ENCODE assay signal across 15 mouse cellular contexts in genomic region chr15:78305341-78305933, GRCm38 (mm10). TPM values are rescaled to one million over a fixed set of nuclear protein-coding genes. Genes with fewer than 3 reads are reported as not detected.
A peak's percentile ranks its signal among the peaks of the same experiment; 100 is the strongest.
DNase-seq lines count a peak whose midpoint lies in the region; ATAC-seq and TF ChIP-seq lines count a peak whose summit lies in the region.
"Had no signal": no experiment of that assay in that cellular context is flagged by ENCODE, and none has a peak within 500 bp of the region (broad histone marks: within the 10 kb centered on the region; RNA-seq: fewer than 3 reads in every experiment).

Gene Csf2rb2, minus strand, starts transcription at chr15:78305721.

- H3K4me1 ChIP-seq in lung, adult 2 months (ENCODE audit: control insufficient read depth, insufficient read depth, low read length), result no peaks in the 10 kb centered on the region
- H3K4me1 ChIP-seq in bone marrow, adult 2 months (ENCODE audit: control insufficient read depth, insufficient read depth, low read length), result peaks cover 5% of the 10 kb centered on the region; the same call in 1 of the 2 replicates
- H3K4me1 ChIP-seq in liver, embryonic 13.5 days (replicated peaks), result 0 out of 2 replicates have a peak, but pooled peaks cover 3% of the 10 kb centered on the region
- no peaks in the 10 kb centered on the region for H3K4me1 ChIP-seq in midbrain, embryonic 11.5 days (ENCODE audit: control insufficient read depth, insufficient read depth, low read length)
- H3K4me1 ChIP-seq: hindbrain, embryonic 15.5 days; neural tube, embryonic 15.5 days had no signal

- peaks cover 17% of the 10 kb centered on the region for H3K27me3 ChIP-seq in liver, embryonic 13.5 days
- H3K27me3 ChIP-seq in midbrain, embryonic 11.5 days (ENCODE audit: control insufficient read depth, insufficient read depth, low read length), result no peaks in the 10 kb centered on the region
- H3K27me3 ChIP-seq: heart, embryonic 15.5 days; hindbrain, embryonic 15.5 days; neural tube, embryonic 15.5 days had no signal

- peak within 1 kb of the TSS; percentile 79 for H3K27ac ChIP-seq in bone marrow, adult 2 months (ENCODE audit: control insufficient read depth, insufficient read depth, low read depth, low read length, poor library complexity)
- H3K27ac ChIP-seq in liver, embryonic 13.5 days, result no peak within 1 kb of the TSS
- H3K27ac ChIP-seq in midbrain, embryonic 11.5 days (ENCODE audit: low read depth, low read length), result no peak within 1 kb of the TSS
- H3K27ac ChIP-seq: heart, embryonic 15.5 days; hindbrain, embryonic 15.5 days; neural tube, embryonic 15.5 days had no signal

- no peak for TF ChIP-seq POLR2A in lung, adult 2 months (IDR thresholded peaks at IDR 0.05; ENCODE audit: borderline replicate concordance, extremely low read depth, low read depth, low read length)
- TF ChIP-seq POLR2A in bone marrow, adult 2 months (IDR thresholded peaks at IDR 0.05; ENCODE audit: borderline replicate concordance, control insufficient read depth, low read depth, low read length), result no peak

- no peak within 1 kb of the TSS for H3K9ac ChIP-seq in liver, embryonic 13.5 days
- no peak within 1 kb of the TSS for H3K9ac ChIP-seq in midbrain, embryonic 11.5 days (ENCODE audit: low read length)
- H3K9ac ChIP-seq: heart, embryonic 15.5 days; hindbrain, embryonic 15.5 days; lung, embryonic 14.5 days; neural tube, embryonic 15.5 days had no signal

- WGBS in lung, adult 2 months, result 50% methylated on average over 10 of the region's 10 CpGs
- 16% methylated on average over 10 of the region's 10 CpGs for WGBS in bone marrow, adult 2 months
- 33% methylated on average over 10 of the region's 10 CpGs for WGBS in liver, embryonic 13.5 days (ENCODE audit: insufficient replicate concordance)
- 81% methylated on average over 10 of the region's 10 CpGs for WGBS in midbrain, embryonic 11.5 days

- peak within 1 kb of the TSS; percentile 16 for H3K4me3 ChIP-seq in lung, adult 2 months (replicated peaks; ENCODE audit: extremely low read depth, low read depth, low read length)
- H3K4me3 ChIP-seq in bone marrow, adult 2 months (replicated peaks; ENCODE audit: control insufficient read depth, low read depth, low read length), result peak within 1 kb of the TSS; percentile 68
- peak within 1 kb of the TSS; percentile 14; the same call in 1 of the 2 replicates for H3K4me3 ChIP-seq in liver, embryonic 13.5 days (replicated peaks)
- no peak within 1 kb of the TSS for H3K4me3 ChIP-seq in midbrain, embryonic 11.5 days (ENCODE audit: low read depth, low read length)
- H3K4me3 ChIP-seq: heart, embryonic 15.5 days; hindbrain, embryonic 15.5 days; neural tube, embryonic 15.5 days had no signal

- no peaks in the 10 kb centered on the region for H3K9me3 ChIP-seq in liver, embryonic 13.5 days (replicated peaks)
- no peaks in the 10 kb centered on the region for H3K9me3 ChIP-seq in midbrain, embryonic 11.5 days (ENCODE audit: control insufficient read depth, low read length)
- H3K9me3 ChIP-seq: heart, embryonic 15.5 days; hindbrain, embryonic 15.5 days; neural tube, embryonic 15.5 days had no signal

- DNase-seq in lung, adult 2 months, result no peak
- DNase-seq in lung, postnatal 14 days, result no peak
- DNase-seq in liver, embryonic 13.5 days, result no peak
- no peak for DNase-seq in midbrain, embryonic 11.5 days (ENCODE audit: low spot score, missing footprints)
- no peak for DNase-seq in adrenal gland, postnatal 36 days
- DNase-seq: adrenal gland, postnatal 10 days; cerebellum, adult 8-10 months; kidney, adult 2 months; lung, embryonic 14.5 days; thymus, postnatal 4 days had no signal

- peak within 1 kb of the TSS; percentile 21; the same call in 1 of the 2 replicates for H3K4me2 ChIP-seq in liver, embryonic 13.5 days
- no peak within 1 kb of the TSS for H3K4me2 ChIP-seq in midbrain, embryonic 11.5 days
- H3K4me2 ChIP-seq: heart, embryonic 15.5 days; hindbrain, embryonic 15.5 days; lung, embryonic 14.5 days; neural tube, embryonic 15.5 days had no signal

- ATAC-seq in liver, embryonic 13.5 days (ENCODE audit: low read depth), result no peak
- ATAC-seq in neutrophil, adult 5-6 weeks (ENCODE audit: extremely low read depth, insufficient number of reproducible peaks, low FRiP score, poor library complexity, severe bottlenecking), result peak; percentile 43
- no peak for ATAC-seq in midbrain, embryonic 11.5 days (ENCODE audit: low FRiP score)

- H3K36me3 ChIP-seq in liver, embryonic 13.5 days, result no peaks in the 10 kb centered on the region
- no peaks in the 10 kb centered on the region for H3K36me3 ChIP-seq in midbrain, embryonic 11.5 days (ENCODE audit: control insufficient read depth, insufficient read depth, low read length)
- H3K36me3 ChIP-seq: heart, embryonic 15.5 days; hindbrain, embryonic 15.5 days; neural tube, embryonic 15.5 days had no signal

- no peak for TF ChIP-seq CTCF in lung, adult 2 months (IDR thresholded peaks at IDR 0.05; ENCODE audit: insufficient read depth, low read length)
- TF ChIP-seq CTCF in bone marrow, adult 2 months (IDR thresholded peaks at IDR 0.05; ENCODE audit: control insufficient read depth, insufficient read depth, low read length), result no peak

RNA-seq across cellular contexts. Expression of gene Csf2rb2, which starts in this region (rescaled TPM):
- polyA plus RNA-seq in lung, adult 2 months (2012; rRNA removed), result 8.4 and 9.5 TPM in 2 replicates
- 1.6 and 5.3 TPM in 2 replicates for polyA plus RNA-seq in bone marrow, adult 2 months (2011; ENCODE audit: insufficient read depth, insufficient read length, low replicate concordance, missing spikeins)
- 0.54 and 0.83 TPM in 2 replicates for polyA plus RNA-seq in liver, embryonic 13.5 days (2015; fragmentation: Nextera tagmentation; extraction: Ambion mirVana)
- 7.3 and 8.1 TPM in 2 replicates for total RNA-seq in neutrophil, adult 5-6 weeks (2017)
- polyA plus RNA-seq in midbrain, embryonic 11.5 days (2014; fragmentation: Nextera tagmentation; extraction: Ambion mirVana), result 0.23 and 0.32 TPM in 2 replicates
- total RNA-seq in adrenal gland, postnatal 36 days (2021), result under 1 TPM; 0.36 to 0.93 TPM
